Mouse (Mus musculus) left cerebral cortex, postnatal 36 days (tissue): ENCODE measurements at regions not wholly inside any gene's neighbourhood (a gene's known extent, or its start where the extent isn't known, plus 50 kb on each side); places are given as distances from the start of the nearest gene placed in this dataset.
A peak's percentile ranks its signal among the peaks of the same experiment; 100 is the strongest.

Source experiments
- DNase-seq, 2 experiments: peaks; one replicate each; pipeline ENCODE4 v3.0.0; 2021 to 2022; ENCODE audit warnings: low spot score in 2 of 2, mixed read lengths in 1 of 2
- intact Hi-C: fragments of 180-260 bp; cut with DNase I; formaldehyde crosslinking; loops from one replicate; pipeline ENCODE4 v1.15.1; 2025

GRCm38 (mm10) chr9:24923514-24923913, 149.4 kb upstream of the Tbx20 start:
- intact Hi-C loops, result no loop called here
- no peak for DNase-seq

DNA sequence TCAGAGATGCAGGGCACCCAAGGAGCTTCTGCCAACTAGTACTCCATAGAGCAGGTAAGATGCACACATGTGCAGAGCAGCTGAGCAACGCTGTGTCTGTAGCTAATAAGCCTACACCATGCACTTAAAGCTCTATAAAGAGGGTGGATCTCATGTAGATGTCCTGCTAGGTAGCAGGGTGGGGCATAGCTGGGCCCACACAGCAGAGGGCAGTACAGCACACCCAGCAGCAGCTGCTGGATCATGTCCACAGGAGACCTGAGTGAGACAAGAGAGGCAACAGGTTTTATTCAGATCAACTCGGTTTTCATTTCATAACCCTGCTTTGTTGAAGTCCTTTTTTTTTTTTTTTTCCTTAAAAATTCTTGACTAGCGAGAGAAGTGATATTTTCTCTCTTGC, 151.5 kb upstream of the Gm10181 start:
- intact Hi-C loops, result no loop called here

GRCm38 (mm10) chr9:24942943-24943342, 146.3 kb upstream of the Gm10181 start:
- intact Hi-C loops, result no loop called here
- no peak for DNase-seq

More for the DNA sequence above, 151.5 kb upstream of the Gm10181 start:
- no peak for DNase-seq

DNA sequence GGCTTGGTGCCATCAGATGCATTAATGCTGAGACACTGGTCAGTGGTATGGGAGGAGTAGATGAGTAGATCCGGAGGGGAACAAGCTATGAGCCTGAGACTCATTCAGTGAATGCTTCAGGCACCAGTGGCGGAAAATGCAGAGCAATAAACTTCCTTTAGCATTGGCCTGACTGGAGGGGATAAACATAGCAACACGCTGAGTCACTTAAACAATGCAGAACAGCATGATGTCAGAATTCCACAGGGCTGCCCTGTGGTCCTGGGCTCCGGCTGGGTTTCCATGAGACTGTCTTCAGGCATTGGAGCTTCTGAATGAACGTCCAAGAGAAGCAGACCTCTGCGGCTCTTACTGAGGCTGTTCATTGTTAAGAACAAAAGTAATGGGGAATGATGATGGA, 145.4 kb upstream of the Gm10181 start:
- intact Hi-C loops, result no loop called here
- DNase-seq, result no peak

DNA sequence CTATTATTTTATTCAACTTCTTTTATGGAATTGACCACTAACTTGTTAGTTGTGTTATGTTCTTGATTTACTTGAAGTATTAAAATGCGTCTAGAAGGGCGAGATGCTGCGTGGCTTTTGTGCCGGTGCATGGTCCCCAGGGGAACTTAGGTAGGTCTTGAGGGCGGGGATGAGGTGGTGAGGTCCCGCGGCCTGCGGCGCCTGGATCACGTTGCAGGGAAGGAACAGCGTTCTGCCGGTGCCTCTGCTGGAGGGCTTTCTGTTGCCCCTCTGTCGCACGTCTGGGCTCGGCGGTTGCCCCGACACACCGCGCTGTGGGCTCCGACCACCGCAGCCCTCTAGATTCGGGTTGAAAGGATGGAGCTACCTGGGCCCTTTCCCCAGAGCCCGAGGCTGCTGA, 136.7 kb upstream of the Gm10181 start:
- no peak for DNase-seq
- intact Hi-C loops, result loop anchor here (5.0 kb wide), 1 partner anchor 1645 kb away; no protein-coding TSS in a partner anchor

- intact Hi-C loops, result no loop called here
Observed at GRCm38 (mm10) chr9:24955641-24956040, 133.6 kb upstream of the Gm10181 start.

DNA sequence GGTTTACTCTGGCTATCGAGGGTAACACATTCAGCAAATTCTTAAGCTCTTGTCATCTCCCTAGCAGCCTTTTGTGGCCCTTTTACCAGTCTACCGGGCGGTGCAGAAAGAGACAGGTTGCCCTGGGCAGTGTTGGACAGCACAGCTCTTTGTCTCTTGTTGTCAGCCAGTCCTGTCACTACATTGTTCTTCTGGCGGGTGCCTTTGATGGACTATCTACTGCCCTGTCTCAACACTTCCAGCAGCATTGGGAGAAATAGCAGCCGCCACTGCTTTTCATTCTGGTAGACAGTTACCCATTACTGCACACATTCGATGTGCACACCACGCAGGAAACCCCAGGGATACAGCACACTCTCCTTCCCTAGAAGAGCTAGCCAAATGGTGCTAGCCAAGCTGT, 132.7 kb upstream of the Gm10181 start:
- no peak for DNase-seq
- intact Hi-C loops, result no loop called here

More at GRCm38 (mm10) chr9:24955641-24956040, 133.6 kb upstream of the Gm10181 start:
- DNase-seq, result no peak

GRCm38 (mm10) chr9:24963290-24963689, 125.9 kb upstream of the Gm10181 start:
- intact Hi-C loops, result no loop called here

GRCm38 (mm10) chr9:24967571-24967970, 121.7 kb upstream of the Gm10181 start:
- intact Hi-C loops, result no loop called here
- DNase-seq, result no peak

More at GRCm38 (mm10) chr9:24963290-24963689, 125.9 kb upstream of the Gm10181 start:
- DNase-seq, result no peak

DNA sequence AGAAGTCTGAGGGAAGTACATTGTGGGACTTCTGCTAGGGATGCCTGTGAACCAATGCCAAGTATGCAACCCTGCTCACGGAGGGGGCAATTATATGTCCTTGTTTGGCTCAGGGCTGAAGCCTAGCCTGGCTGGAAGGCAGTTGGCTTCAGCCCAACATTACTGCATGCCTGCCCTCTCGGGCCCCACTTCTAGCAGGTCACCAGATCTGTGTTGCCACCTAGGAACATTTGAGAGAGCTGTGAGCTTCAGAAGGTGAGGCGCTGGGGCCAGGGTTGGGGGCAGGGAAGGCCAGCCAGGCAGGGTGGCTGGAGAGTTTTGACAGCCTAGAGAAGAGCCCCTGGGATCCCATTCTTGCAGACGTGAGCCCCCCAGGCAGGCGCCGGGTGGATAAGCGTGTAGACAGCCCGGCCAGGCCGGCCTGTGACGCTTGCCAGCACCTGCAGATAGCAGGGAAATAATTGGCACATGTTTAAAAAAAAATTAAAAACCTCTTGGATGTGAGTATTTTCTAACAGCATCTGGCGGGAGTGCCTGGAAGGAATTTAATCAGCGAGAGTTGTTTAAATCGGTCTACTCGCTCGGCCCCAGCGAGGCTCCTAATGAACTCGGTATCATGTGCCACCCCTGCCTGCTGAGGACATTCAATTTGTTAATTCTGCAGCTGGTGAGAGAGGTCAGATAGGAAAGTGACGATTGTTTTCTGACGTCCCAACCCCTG, 115.0 kb upstream of the Gm10181 start:
- intact Hi-C loops, result no loop called here
- DNase-seq, result no peak

DNA sequence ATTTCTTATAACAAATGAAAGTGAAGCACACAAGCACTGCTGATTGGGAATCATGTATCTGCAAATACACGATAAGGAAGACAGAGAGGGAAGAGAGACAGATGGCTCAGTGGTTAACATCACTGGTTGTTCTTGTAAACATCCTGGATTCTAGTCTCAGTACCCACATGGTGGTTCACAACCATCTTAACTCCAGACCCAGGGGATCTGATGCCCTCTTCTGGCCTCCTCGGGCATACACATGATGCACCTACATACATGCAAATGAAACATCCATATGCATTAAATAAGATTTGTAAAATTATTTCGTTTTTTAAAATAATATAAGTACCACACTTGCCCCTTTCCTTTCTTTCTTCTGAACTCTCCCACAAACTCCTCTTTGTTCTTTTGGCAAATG, 106.4 kb upstream of the Gm10181 start:
- no peak for DNase-seq
- intact Hi-C loops, result no loop called here

GRCm38 (mm10) chr9:24994491-24994890, 94.7 kb upstream of the Gm10181 start:
- no peak for DNase-seq
- intact Hi-C loops, result no loop called here

- no peak for DNase-seq
- intact Hi-C loops, result no loop called here
Observed at GRCm38 (mm10) chr9:25021095-25021691, 68.0 kb upstream of the Gm10181 start.

GRCm38 (mm10) chr9:25022439-25022838, 66.8 kb upstream of the Gm10181 start:
- intact Hi-C loops, result no loop called here
- no peak for DNase-seq

DNA sequence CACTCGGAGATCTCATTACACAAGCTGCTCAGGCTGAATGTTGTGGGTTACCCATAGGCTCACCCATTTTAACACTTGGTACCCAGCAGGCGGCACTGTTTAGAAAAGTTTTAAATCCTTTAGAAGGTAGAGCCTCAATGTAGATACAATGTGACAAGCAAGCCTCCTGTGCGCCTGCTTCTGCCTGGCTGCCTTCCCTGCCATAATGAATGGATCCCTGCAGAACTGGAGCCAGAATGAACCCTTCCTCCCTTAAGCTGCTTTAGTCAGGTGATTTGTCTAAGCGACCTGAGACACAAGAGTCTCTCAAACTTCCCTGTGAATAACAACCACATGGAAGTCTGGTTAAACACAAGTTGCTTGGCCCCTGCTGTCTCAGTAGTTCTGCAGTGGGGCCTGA, 64.7 kb upstream of the Gm10181 start:
- intact Hi-C loops, result no loop called here
- no peak for DNase-seq

GRCm38 (mm10) chr9:25027581-25027980, 61.6 kb upstream of the Gm10181 start:
- peak; percentile 41 to 63 for DNase-seq
- intact Hi-C loops, result loop anchor here (5.0 kb wide), 2 partner anchors 325 to 485 kb away; no protein-coding TSS in a partner anchor

DNA sequence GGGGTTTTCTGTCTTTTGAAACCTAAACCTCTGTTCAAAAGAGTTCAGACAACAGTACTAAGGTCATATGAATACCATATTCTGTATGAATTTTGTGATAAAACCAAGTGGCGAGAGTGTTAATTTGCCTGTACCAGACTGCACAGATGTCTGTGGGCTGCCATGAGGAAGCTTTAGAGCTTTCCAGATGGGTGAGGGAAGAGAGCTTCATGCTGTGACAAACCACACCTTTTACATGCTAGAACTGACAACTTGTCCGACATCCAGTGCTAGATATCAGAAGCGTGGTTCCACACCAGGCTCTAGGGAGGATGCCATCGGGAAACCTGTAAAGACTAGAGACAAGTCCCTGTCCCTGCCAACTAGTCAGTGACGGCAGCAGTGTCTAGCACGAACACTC, 60.9 kb upstream of the Gm10181 start:
- DNase-seq, result peak; percentile 20 to 31
- intact Hi-C loops, result loop anchor here (5.0 kb wide), 2 partner anchors 326 to 486 kb away; no protein-coding TSS in a partner anchor

- intact Hi-C loops, result no loop called here
- DNase-seq, result no peak
Observed at GRCm38 (mm10) chr9:25031466-25031865, 57.8 kb upstream of the Gm10181 start.
